Mouse (Mus musculus) spleen, adult 2 months (tissue): ENCODE results near the gene Mfsd12.

Experiments
- CTCF ChIP-seq: fragments of 200-500 bp; IDR thresholded peaks from 2 replicates; pipeline ENCODE4 v1.5.1; 2011; ENCODE audit warnings: mild to moderate bottlenecking, inconsistent platforms; ENCODE audit not compliant: insufficient read depth, insufficient read length, insufficient replicate concordance; ENCODE audit errors: extremely low read depth
- POLR2A ChIP-seq: fragments of 200-500 bp; IDR thresholded peaks from 2 replicates; pipeline ENCODE4 v1.6.1; 2011; ENCODE audit warnings: low read depth, low read length, inconsistent platforms

- TF ChIP-seq CTCF: peak; percentile 70; the same call in 1 of the 2 replicates
- TF ChIP-seq POLR2A: no peak
These were observed 6.8 kb upstream of the Mfsd12 start, which contains the start of gene Hmg20b for GRCm38 (mm10) chr10:81350351-81351063.
